Mouse (Mus musculus): ENCODE data around the gene Rbbp4. TPM values are rescaled to one million over a fixed set of nuclear protein-coding genes. Genes with fewer than 3 reads are reported as not detected.
A peak's percentile ranks its signal among the peaks of the same experiment; 100 is the strongest.

Rbbp4 gene
- polyA plus RNA-seq, 1 experiment from 2014 or later, result 245 TPM

GRCm38 (mm10) chr4:129266821-129267220 is 68.3 kb downstream of the Rbbp4 start:
- H3K4me3 ChIP-seq, result no peak overlapping the region
- no peak overlapping the region for H3K4me2 ChIP-seq
- H3K27me3 ChIP-seq, result no peaks in the 10 kb centered on the region
- H3K4me1 ChIP-seq (replicated peaks), result peaks cover 6% of the 10 kb centered on the region
- 69% methylated on average over 5 of the region's 5 CpGs for WGBS
- ATAC-seq (ENCODE audit: low FRiP score, low read depth), result no peak
- no peak overlapping the region for H3K27ac ChIP-seq (replicated peaks)
- no peaks in the 10 kb centered on the region for H3K9me3 ChIP-seq
- no peaks in the 10 kb centered on the region for H3K36me3 ChIP-seq
- H3K9ac ChIP-seq, result no peak overlapping the region

- Histone ChIP-seq H3K36me3 (no peaks in the 10 kb centered on the region), H3K4me1 (replicated peaks) (peaks cover 6% of the 10 kb centered on the region), H3K4me3 (no peak overlapping the region), H3K9ac (no peak overlapping the region), H3K9me3 (no peaks in the 10 kb centered on the region), H3K4me2 (no peak overlapping the region), H3K27me3 (no peaks in the 10 kb centered on the region), H3K27ac (replicated peaks) (no peak overlapping the region)
- no peak for ATAC-seq (ENCODE audit: low FRiP score, low read depth)
- WGBS, result 90% methylated on average over 4 of the region's 4 CpGs
These were observed 69.0 kb downstream of the Rbbp4 start for GRCm38 (mm10) chr4:129266191-129266590.

- Histone ChIP-seq H3K36me3 (no peaks in the 10 kb centered on the region), H3K4me1 (replicated peaks) (peaks cover 12% of the 10 kb centered on the region), H3K27me3 (no peaks in the 10 kb centered on the region), H3K4me3 (no peak overlapping the region), H3K4me2 (no peak overlapping the region), H3K9ac (no peak overlapping the region), H3K27ac (replicated peaks) (0 out of 2 replicates have a peak overlapping the region, but pooled peaks have one; percentile 30), H3K9me3 (no peaks in the 10 kb centered on the region)
- WGBS, result 39% methylated on average over 19 of the region's 19 CpGs
- no peak for ATAC-seq (ENCODE audit: low FRiP score, low read depth)
These were observed 71.7 kb downstream of the Rbbp4 start for GRCm38 (mm10) chr4:129263225-129264021.

GRCm38 (mm10) chr4:129261196-129261595 is 74.0 kb downstream of the Rbbp4 start, which contains the start of gene C77080:
Gene C77080 (minus strand): TSS chr4:129261404.
- no peak for ATAC-seq (ENCODE audit: low FRiP score, low read depth)
- Histone ChIP-seq H3K4me1 (replicated peaks) (peaks cover 18% of the 10 kb centered on the region), H3K36me3 (no peaks in the 10 kb centered on the region), H3K4me2 (no peak within 1 kb of the TSS), H3K4me3 (no peak within 1 kb of the TSS), H3K27ac (replicated peaks) (no peak within 1 kb of the TSS), H3K9me3 (no peaks in the 10 kb centered on the region), H3K9ac (no peak within 1 kb of the TSS), H3K27me3 (no peaks in the 10 kb centered on the region)
- 34% methylated on average over 2 of the region's 4 CpGs for WGBS

- Histone ChIP-seq H3K27ac (replicated peaks) (no peak overlapping the region), H3K36me3 (no peaks in the 10 kb centered on the region), H3K9ac (no peak overlapping the region), H3K4me3 (no peak overlapping the region), H3K4me1 (replicated peaks) (peaks cover 19% of the 10 kb centered on the region), H3K9me3 (no peaks in the 10 kb centered on the region), H3K27me3 (no peaks in the 10 kb centered on the region), H3K4me2 (no peak overlapping the region)
- WGBS, result 13% methylated on average over 6 of the region's 6 CpGs
- ATAC-seq (ENCODE audit: low FRiP score, low read depth), result no peak
These were observed 74.5 kb downstream of the Rbbp4 start for GRCm38 (mm10) chr4:129260678-129261077.

- H3K4me1 ChIP-seq (replicated peaks), result peaks cover 19% of the 10 kb centered on the region
- no peaks in the 10 kb centered on the region for H3K9me3 ChIP-seq
- no peak overlapping the region for H3K4me2 ChIP-seq
- H3K27ac ChIP-seq (replicated peaks), result no peak overlapping the region
- 55% methylated on average over 4 of the region's 4 CpGs for WGBS
- no peak for ATAC-seq (ENCODE audit: low FRiP score, low read depth)
- H3K36me3 ChIP-seq, result no peaks in the 10 kb centered on the region
- no peaks in the 10 kb centered on the region for H3K27me3 ChIP-seq
- H3K4me3 ChIP-seq, result no peak overlapping the region
- H3K9ac ChIP-seq, result no peak overlapping the region
These were observed 76.1 kb downstream of the Rbbp4 start for GRCm38 (mm10) chr4:129259101-129259500.

Small RNA genes lying within 50 kb of the gene (microRNA-seq; reads per million reads assigned to microRNA genes)
- not detected for gene Gm22994

Other genes with a start within 250 kb of the Rbbp4 start
- 0.14 TPM in 1 of 2 replicates, not detected in the other for gene Tmem54, start 229.8 kb downstream of the Rbbp4 start, polyA plus RNA-seq (2015; fragmentation: Nextera tagmentation; extraction: Ambion mirVana)
- 110 and 133 TPM in 2 replicates for gene Hpca, start 213.3 kb downstream of the Rbbp4 start, polyA plus RNA-seq (2015; fragmentation: Nextera tagmentation; extraction: Ambion mirVana)
- gene Fndc5, start 198.4 kb downstream of the Rbbp4 start, polyA plus RNA-seq (2015; fragmentation: Nextera tagmentation; extraction: Ambion mirVana), result 12.5 and 15.0 TPM in 2 replicates
- gene S100pbp, start 145.6 kb downstream of the Rbbp4 start, polyA plus RNA-seq (2015; fragmentation: Nextera tagmentation; extraction: Ambion mirVana), result 19.6 and 20.5 TPM in 2 replicates
- 102 and 111 TPM in 2 replicates for gene Yars, start 145.6 kb downstream of the Rbbp4 start, polyA plus RNA-seq (2015; fragmentation: Nextera tagmentation; extraction: Ambion mirVana)
- gene C77080, start 74.0 kb downstream of the Rbbp4 start, polyA plus RNA-seq (2015; fragmentation: Nextera tagmentation; extraction: Ambion mirVana), result 8.3 and 9.5 TPM in 2 replicates
- gene Sync, start 47.8 kb downstream of the Rbbp4 start, polyA plus RNA-seq (2015; fragmentation: Nextera tagmentation; extraction: Ambion mirVana), result 1.5 and 1.6 TPM in 2 replicates
- 18.1 and 24.6 TPM in 2 replicates for gene Zbtb8os, start 325 bp upstream of the Rbbp4 start, polyA plus RNA-seq (2015; fragmentation: Nextera tagmentation; extraction: Ambion mirVana)
- gene Zbtb8a, start 42.7 kb upstream of the Rbbp4 start, polyA plus RNA-seq (2015; fragmentation: Nextera tagmentation; extraction: Ambion mirVana), result 19.5 and 21.2 TPM in 2 replicates
- gene Zbtb8b, start 105.5 kb upstream of the Rbbp4 start, polyA plus RNA-seq (2015; fragmentation: Nextera tagmentation; extraction: Ambion mirVana), result 15.7 and 17.1 TPM in 2 replicates
- gene Bsdc1, start 126.2 kb upstream of the Rbbp4 start, polyA plus RNA-seq (2015; fragmentation: Nextera tagmentation; extraction: Ambion mirVana), result 35.3 and 37.4 TPM in 2 replicates
- gene Tssk3, start 155.7 kb upstream of the Rbbp4 start, polyA plus RNA-seq (2015; fragmentation: Nextera tagmentation; extraction: Ambion mirVana), result 0.53 and 0.73 TPM in 2 replicates
- 0.39 and 0.87 TPM in 2 replicates for gene Fam229a, start 155.8 kb upstream of the Rbbp4 start, polyA plus RNA-seq (2015; fragmentation: Nextera tagmentation; extraction: Ambion mirVana)
- 1,671 and 1,849 TPM in 2 replicates for gene Marcksl1, start 178.2 kb upstream of the Rbbp4 start, polyA plus RNA-seq (2015; fragmentation: Nextera tagmentation; extraction: Ambion mirVana)
- gene Hdac1, start 207.3 kb upstream of the Rbbp4 start, polyA plus RNA-seq (2015; fragmentation: Nextera tagmentation; extraction: Ambion mirVana), result 84.7 and 92.2 TPM in 2 replicates
- 11.7 and 13.6 TPM in 2 replicates for gene Lck, start 238.3 kb upstream of the Rbbp4 start, polyA plus RNA-seq (2015; fragmentation: Nextera tagmentation; extraction: Ambion mirVana)
- gene Fam167b, start 243.2 kb upstream of the Rbbp4 start, polyA plus RNA-seq (2015; fragmentation: Nextera tagmentation; extraction: Ambion mirVana), result 0.24 and 0.34 TPM in 2 replicates

All from hindbrain, embryonic 15.5 days (tissue).